Comparison of ENCODE assay signal across 9 mouse cellular contexts in genomic region chr5:53049046-53049445, GRCm38 (mm10). TPM values are rescaled to one million over a fixed set of nuclear protein-coding genes. Genes with fewer than 3 reads are reported as not detected.
DNase-seq lines count a peak whose midpoint lies in the region; ATAC-seq and TF ChIP-seq lines count a peak whose summit lies in the region.
"Had no signal": no experiment of that assay in that cellular context is flagged by ENCODE, and none has a peak within 500 bp of the region (broad histone marks: within the 10 kb centered on the region; RNA-seq: fewer than 3 reads in every experiment).

No protein-coding gene starts in this region.

- peaks cover 27% of the 10 kb centered on the region for H3K27me3 ChIP-seq in heart, embryonic 14.5 days (ENCODE audit: control insufficient read depth, insufficient read depth, low read length)
- H3K27me3 ChIP-seq in forebrain, embryonic 10.5 days (ENCODE audit: poor library complexity, severe bottlenecking) = peaks cover 41% of the 10 kb centered on the region
- H3K27me3 ChIP-seq in kidney, embryonic 15.5 days = peaks cover 32% of the 10 kb centered on the region
- no peaks in the 10 kb centered on the region for H3K27me3 ChIP-seq in lung, postnatal 0 days (replicated peaks; ENCODE audit: insufficient read depth, low read length)
- no peaks in the 10 kb centered on the region for H3K27me3 ChIP-seq in stomach, postnatal 0 days (ENCODE audit: control insufficient read depth, insufficient read depth, low read length)

- H3K4me3 ChIP-seq in heart, embryonic 14.5 days (ENCODE audit: control insufficient read depth in 1 of 2, insufficient read depth in 1 of 2, low read depth in 1 of 2, low read length in 2 of 2) = peak overlapping the region; percentile 30 to 34
- H3K4me3 ChIP-seq in forebrain, embryonic 10.5 days = peak overlapping the region; percentile 54
- peak overlapping the region; percentile 42 for H3K4me3 ChIP-seq in kidney, embryonic 15.5 days (replicated peaks)
- H3K4me3 ChIP-seq in lung, postnatal 0 days (ENCODE audit: low read depth, low read length) = peak overlapping the region; percentile 34
- H3K4me3 ChIP-seq in stomach, postnatal 0 days (ENCODE audit: low read depth, low read length) = peak overlapping the region; percentile 25

- no peak for TF ChIP-seq EP300 in lung, postnatal 0 days (IDR thresholded peaks at IDR 0.05)
- TF ChIP-seq EP300 in stomach, postnatal 0 days (optimal IDR thresholded peaks at IDR 0.05) = no peak

- H3K9ac ChIP-seq in heart, embryonic 14.5 days (ENCODE audit: low read length) = peak overlapping the region; percentile 34; the same call in 1 of the 2 replicates
- H3K9ac ChIP-seq in kidney, embryonic 15.5 days = 0 out of 2 replicates have a peak overlapping the region, but pooled peaks have one; percentile 29
- peak overlapping the region; percentile 52 for H3K9ac ChIP-seq in lung, postnatal 0 days (replicated peaks; ENCODE audit: low read depth)
- no peak overlapping the region for H3K9ac ChIP-seq in stomach, postnatal 0 days (ENCODE audit: low read length)

- WGBS in heart, embryonic 14.5 days = 1% methylated on average over 39 of the region's 39 CpGs
- under 1% methylated on average over 39 of the region's 39 CpGs for WGBS in forebrain, embryonic 10.5 days
- WGBS in kidney, embryonic 15.5 days = 2% methylated on average over 39 of the region's 39 CpGs
- WGBS in lung, postnatal 0 days = 3% methylated on average over 31 of the region's 39 CpGs
- WGBS in stomach, postnatal 0 days = 2% methylated on average over 39 of the region's 39 CpGs

- H3K4me1 ChIP-seq in heart, embryonic 14.5 days (ENCODE audit: control insufficient read depth in 2 of 2, insufficient read depth in 2 of 2, low read length in 2 of 2) = peaks cover 3 to 4% of the 10 kb centered on the region in 2 experiments; a peak in 2 of 4 replicates
- peaks cover 17% of the 10 kb centered on the region for H3K4me1 ChIP-seq in forebrain, embryonic 10.5 days
- H3K4me1 ChIP-seq in kidney, embryonic 15.5 days = peaks cover 16% of the 10 kb centered on the region
- H3K4me1 ChIP-seq in lung, postnatal 0 days (ENCODE audit: insufficient read depth, low read depth, low read length) = no peaks in the 10 kb centered on the region
- no peaks in the 10 kb centered on the region for H3K4me1 ChIP-seq in stomach, postnatal 0 days (replicated peaks; ENCODE audit: control insufficient read depth, insufficient read depth)

- no peak for ATAC-seq in heart, embryonic 14.5 days (ENCODE audit: insufficient number of reproducible peaks, insufficient read depth, low FRiP score, low read depth)
- peak; percentile 77 for ATAC-seq in kidney, embryonic 15.5 days (replicated peaks; ENCODE audit: low FRiP score)
- ATAC-seq in lung, postnatal 0 days = peak; percentile 82
- ATAC-seq in stomach, postnatal 0 days (ENCODE audit: low FRiP score, low TSS enrichment) = peak; percentile 40

- no peak overlapping the region for H3K27ac ChIP-seq in heart, embryonic 14.5 days (replicated peaks in 1 of 2; ENCODE audit: control insufficient read depth in 1 of 2, insufficient read depth in 1 of 2, low read depth in 2 of 2, low read length in 2 of 2)
- 0 out of 2 replicates have a peak overlapping the region, but pooled peaks have one; percentile 44 for H3K27ac ChIP-seq in forebrain, embryonic 10.5 days
- no peak overlapping the region for H3K27ac ChIP-seq in kidney, embryonic 15.5 days
- peak overlapping the region; percentile 84 for H3K27ac ChIP-seq in lung, postnatal 0 days (ENCODE audit: low read length)
- no peak overlapping the region for H3K27ac ChIP-seq in stomach, postnatal 0 days (replicated peaks)

- peak; percentile 12; the same call in 1 of the 2 replicates for TF ChIP-seq CTCF in lung, postnatal 0 days (IDR thresholded peaks at IDR 0.05)
- no peak for TF ChIP-seq CTCF in stomach, postnatal 0 days (IDR thresholded peaks at IDR 0.05; ENCODE audit: low read depth)

- peak overlapping the region; percentile 72 for H3K4me2 ChIP-seq in heart, embryonic 14.5 days (ENCODE audit: low read length)
- H3K4me2 ChIP-seq in kidney, embryonic 15.5 days = peak overlapping the region; percentile 80
- H3K4me2 ChIP-seq in lung, postnatal 0 days (replicated peaks; ENCODE audit: low read depth, low read length) = peak overlapping the region; percentile 48
- peak overlapping the region; percentile 42 for H3K4me2 ChIP-seq in stomach, postnatal 0 days (replicated peaks; ENCODE audit: low read depth)

- no peak for DNase-seq in heart, adult 11 months
- peak; percentile 16 for DNase-seq in forebrain, embryonic 10.5 days (ENCODE audit: extremely low spot score, low spot score)
- DNase-seq in lung, postnatal 0 days (ENCODE audit: low spot score) = peak; percentile 85
- DNase-seq in stomach, postnatal 0 days (ENCODE audit: low spot score) = peak; percentile 41
- DNase-seq in layer of hippocampus, postnatal 25 days (ENCODE audit: extremely low spot score in 1 of 2, low spot score in 1 of 2) = no peak
- DNase-seq in gastrocnemius, adult 8-10 months (ENCODE audit: low spot score in 2 of 2) = no peak

- H3K9me3 ChIP-seq in heart, embryonic 14.5 days (ENCODE audit: control insufficient read depth, low read length) = no peaks in the 10 kb centered on the region
- H3K9me3 ChIP-seq in forebrain, embryonic 10.5 days = no peaks in the 10 kb centered on the region
- H3K9me3 ChIP-seq in kidney, embryonic 15.5 days (replicated peaks) = no peaks in the 10 kb centered on the region
- H3K9me3 ChIP-seq in lung, postnatal 0 days (ENCODE audit: low read length) = no peaks in the 10 kb centered on the region
- no peaks in the 10 kb centered on the region for H3K9me3 ChIP-seq in stomach, postnatal 0 days (ENCODE audit: control insufficient read depth, low read length)

- H3K36me3 ChIP-seq in heart, embryonic 14.5 days (ENCODE audit: control insufficient read depth, insufficient read depth, low read length) = no peaks in the 10 kb centered on the region
- H3K36me3 ChIP-seq in forebrain, embryonic 10.5 days (replicated peaks) = no peaks in the 10 kb centered on the region
- no peaks in the 10 kb centered on the region for H3K36me3 ChIP-seq in kidney, embryonic 15.5 days
- no peaks in the 10 kb centered on the region for H3K36me3 ChIP-seq in lung, postnatal 0 days (ENCODE audit: insufficient read depth, low read length)
- H3K36me3 ChIP-seq in stomach, postnatal 0 days (ENCODE audit: control insufficient read depth, insufficient read depth, low read length) = no peaks in the 10 kb centered on the region

RNA-seq across cellular contexts. Expression of gene Slc34a2, which starts 11.2 kb away (rescaled TPM):
- not detected in 2 replicates for polyA plus RNA-seq in heart, embryonic 14.5 days (2014; fragmentation: Nextera tagmentation; extraction: Ambion mirVana)
- polyA plus RNA-seq in forebrain, embryonic 10.5 days (2016; fragmentation: Nextera tagmentation; extraction: Ambion mirVana) = not detected in 2 replicates
- 0.43 and 0.57 TPM in 2 replicates for polyA plus RNA-seq in kidney, embryonic 15.5 days (2015; fragmentation: Nextera tagmentation; extraction: Ambion mirVana)
- polyA plus RNA-seq in lung, postnatal 0 days (2015; fragmentation: Nextera tagmentation; extraction: Ambion mirVana) = 772 and 801 TPM in 2 replicates
- 0.69 and 0.87 TPM in 2 replicates for polyA plus RNA-seq in stomach, postnatal 0 days (2015; fragmentation: Nextera tagmentation; extraction: Ambion mirVana)
- not detected for total RNA-seq in layer of hippocampus, postnatal 25 days (2021)
- not detected for total RNA-seq in gastrocnemius, adult 8-10 months (2022)
- total RNA-seq: MEL had no signal

Comparison
In these comparisons a context has a peak if more than half of its experiments do, and no peak if none do; other contexts are left out.
1. H3K27ac ChIP-seq: peak in forebrain, embryonic 10.5 days (single experiment) and lung, postnatal 0 days (single experiment); none in heart, embryonic 14.5 days (0 of 2), kidney, embryonic 15.5 days (single experiment) and stomach, postnatal 0 days (single experiment).
2. DNase-seq: peak in forebrain, embryonic 10.5 days (single experiment), lung, postnatal 0 days (single experiment) and stomach, postnatal 0 days (single experiment); none in heart, adult 11 months (single experiment), layer of hippocampus, postnatal 25 days (0 of 2) and gastrocnemius, adult 8-10 months (0 of 2).
3. RNA of gene Slc34a2, which starts 11.2 kb away (polyA plus RNA-seq): 772 to 801 TPM in lung, postnatal 0 days; 0.69 to 0.87 TPM in stomach, postnatal 0 days, 0.43 to 0.57 TPM in kidney, embryonic 15.5 days, not detected in heart, embryonic 14.5 days and not detected in forebrain, embryonic 10.5 days; every median in the first group is over 100 times any median in the second.
4. Peak in every context shown above with its lines, with median percentiles within 50 percentile points of each other: H3K4me2 ChIP-seq and H3K4me3 ChIP-seq.